Mouse (Mus musculus) kidney, embryonic 14.5 days (tissue): ENCODE measurements around the gene Zbtb17. TPM values are rescaled to one million over a fixed set of nuclear protein-coding genes. Genes with fewer than 3 reads are reported as not detected.

Experiments used
- ATAC-seq: fragments of 200-750 bp; cut with Nextera tagmentation; 2 replicates; pipeline ENCODE4 v1.8.0; 2017; ENCODE audit warnings: moderate number of reproducible peaks, mild to moderate bottlenecking, moderate TSS enrichment, moderate library complexity; ENCODE audit not compliant: low FRiP score, low TSS enrichment
- H3K27ac ChIP-seq: fragments of 300-500 bp; sonication (generic); 2 replicates; pipeline ENCODE4 v1.5.1; 2014; ENCODE audit warnings: low read depth, mild to moderate bottlenecking, low read length, moderate library complexity, mixed read lengths
- H3K27me3 ChIP-seq: fragments of 300-500 bp; sonication (generic); 2 replicates; pipeline ENCODE4 v1.6.1; 2014; ENCODE audit warnings: mild to moderate bottlenecking, low read length; ENCODE audit not compliant: control insufficient read depth, insufficient read depth
- H3K36me3 ChIP-seq: fragments of 300-500 bp; sonication (generic); 2 replicates; pipeline ENCODE4 v1.6.1; 2014; ENCODE audit warnings: low read length, mixed read lengths; ENCODE audit not compliant: control insufficient read depth, insufficient read depth
- H3K4me1 ChIP-seq: fragments of 300-500 bp; sonication (generic); 2 replicates; pipeline ENCODE4 v1.6.1; 2014; ENCODE audit warnings: low read length, mixed read lengths; ENCODE audit not compliant: control insufficient read depth, insufficient read depth
- H3K4me2 ChIP-seq: fragments of 300-500 bp; sonication (generic); replicated peaks from 2 replicates; pipeline ENCODE4 v1.6.1; 2014; ENCODE audit warnings: low read depth, mild to moderate bottlenecking, low read length
- H3K4me3 ChIP-seq: fragments of 300-500 bp; sonication (generic); 2 replicates; pipeline ENCODE4 v1.5.1; 2014; ENCODE audit warnings: mild to moderate bottlenecking, low read length
- H3K9ac ChIP-seq: fragments of 300-500 bp; sonication (generic); 2 replicates; pipeline ENCODE4 v1.6.1; 2014; ENCODE audit warnings: low read depth, mild to moderate bottlenecking, low read length, moderate library complexity
- H3K9me3 ChIP-seq: fragments of 300-500 bp; sonication (generic); 2 replicates; pipeline ENCODE4 v1.6.1; 2016; ENCODE audit warnings: low read length; ENCODE audit not compliant: control insufficient read depth
- WGBS: fragments of 180-500 bp; shearing (Covaris S2); extraction: QIAGEN DNeasy Blood & Tissue Kit; methylation state at CpG from one replicate; pipeline ENCODE4 v1.1.7; 2014; 5-methylcytosine and 5-hydroxymethylcytosine counted together
- polyA plus RNA-seq: library from polyadenylated mRNA; unstranded; fragments of >200 nt; fragmentation: Nextera tagmentation; extraction: Ambion mirVana; gene quantifications from 2 replicates; pipeline ENCODE4 v1.2.1, GENCODE M21; 2014

Zbtb17 gene
- polyA plus RNA-seq, 1 experiment from 2014 or later = 37.3 TPM

DNA sequence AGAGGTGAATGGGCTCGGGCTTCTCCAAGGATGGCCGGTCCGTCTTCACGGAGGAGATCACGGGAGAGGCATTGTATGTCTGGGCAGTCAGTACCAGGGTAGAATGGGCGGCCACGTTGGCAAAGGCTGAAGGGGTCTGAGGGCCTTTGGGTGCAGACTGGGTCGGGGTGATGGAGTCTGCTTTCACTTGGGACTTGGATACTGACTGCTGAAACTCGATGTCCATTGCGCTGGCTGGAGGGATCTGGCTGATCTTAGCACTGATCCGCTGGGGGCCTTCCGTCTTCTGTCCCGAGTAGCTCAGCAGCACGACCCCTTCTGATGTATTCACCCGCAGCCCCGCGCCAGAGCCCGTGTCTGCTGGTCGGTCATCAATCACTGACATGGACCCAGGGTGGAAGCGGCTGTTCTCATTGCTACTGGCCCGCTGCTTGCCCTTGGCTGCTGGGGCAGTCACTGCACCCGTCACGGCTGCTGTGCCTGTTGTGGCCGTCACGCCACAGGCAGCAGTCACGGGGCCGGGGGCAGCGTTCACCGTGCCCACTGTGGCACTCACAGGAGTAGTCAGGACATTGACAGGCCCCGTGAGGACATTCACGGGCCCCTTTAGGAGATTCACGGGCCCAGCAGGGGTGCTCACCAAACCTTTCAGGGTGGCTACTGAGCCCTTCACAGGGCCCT lies 28.3 kb downstream of the Zbtb17 start:
- 78% methylated on average over 32 of the region's 32 CpGs for WGBS
- H3K27ac ChIP-seq = no peak overlapping the region
- no peak overlapping the region for H3K4me3 ChIP-seq
- ATAC-seq = no peak
- H3K27me3 ChIP-seq = no peaks in the 10 kb centered on the region
- peaks cover 96% of the 10 kb centered on the region for H3K36me3 ChIP-seq
- H3K9ac ChIP-seq = no peak overlapping the region
- no peak overlapping the region for H3K4me2 ChIP-seq
- no peaks in the 10 kb centered on the region for H3K9me3 ChIP-seq
- H3K4me1 ChIP-seq = no peaks in the 10 kb centered on the region

DNA sequence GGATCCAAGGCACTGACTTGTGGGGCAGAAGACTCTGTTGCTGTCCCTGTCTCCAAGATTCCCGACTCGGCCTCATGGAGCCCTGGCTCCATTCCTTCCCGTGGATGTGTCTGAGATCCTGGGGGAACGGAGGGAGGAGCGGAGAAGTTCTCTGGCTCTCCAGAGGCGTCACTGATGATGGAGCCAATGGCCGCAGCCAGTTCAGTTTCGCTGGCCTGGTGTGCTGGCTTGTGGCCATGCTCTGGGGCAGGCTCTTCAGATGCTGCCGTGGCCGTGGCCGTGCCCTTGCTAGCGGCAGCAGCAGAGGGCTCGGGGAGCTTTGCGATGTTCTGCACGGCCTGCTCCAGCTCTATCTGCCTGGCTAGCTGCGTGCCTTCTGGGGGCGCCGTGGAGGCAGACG lies 30.0 kb downstream of the Zbtb17 start:
- Histone ChIP-seq H3K4me3 (no peak overlapping the region), H3K4me1 (no peaks in the 10 kb centered on the region), H3K27ac (no peak overlapping the region), H3K9me3 (no peaks in the 10 kb centered on the region), H3K9ac (no peak overlapping the region), H3K4me2 (no peak overlapping the region), H3K36me3 (peaks cover 98% of the 10 kb centered on the region), H3K27me3 (no peaks in the 10 kb centered on the region)
- WGBS = 88% methylated on average over 19 of the region's 19 CpGs
- no peak for ATAC-seq

DNA sequence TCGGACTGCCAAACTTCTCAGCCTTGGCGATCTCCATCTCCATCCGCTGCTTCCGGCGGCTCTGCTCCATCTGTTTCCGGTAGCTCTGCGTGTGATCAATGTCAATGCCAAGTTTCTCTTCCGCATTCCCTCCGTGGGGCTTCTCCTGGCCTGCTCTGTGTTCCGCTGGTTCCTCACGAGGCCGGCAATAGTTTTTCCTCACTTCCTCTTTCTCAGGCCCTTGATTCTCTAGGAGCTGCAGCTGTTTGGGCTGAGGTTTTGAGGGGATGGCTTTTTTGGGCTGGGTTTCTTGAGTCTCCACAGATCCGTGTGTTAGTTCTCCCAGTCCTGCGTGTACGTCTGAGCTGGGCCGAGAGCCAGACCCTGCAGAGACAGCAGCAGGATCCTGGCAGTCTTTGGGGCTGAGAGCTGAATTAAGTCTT lies 33.2 kb downstream of the Zbtb17 start:
- H3K27ac ChIP-seq = no peak overlapping the region

DNA sequence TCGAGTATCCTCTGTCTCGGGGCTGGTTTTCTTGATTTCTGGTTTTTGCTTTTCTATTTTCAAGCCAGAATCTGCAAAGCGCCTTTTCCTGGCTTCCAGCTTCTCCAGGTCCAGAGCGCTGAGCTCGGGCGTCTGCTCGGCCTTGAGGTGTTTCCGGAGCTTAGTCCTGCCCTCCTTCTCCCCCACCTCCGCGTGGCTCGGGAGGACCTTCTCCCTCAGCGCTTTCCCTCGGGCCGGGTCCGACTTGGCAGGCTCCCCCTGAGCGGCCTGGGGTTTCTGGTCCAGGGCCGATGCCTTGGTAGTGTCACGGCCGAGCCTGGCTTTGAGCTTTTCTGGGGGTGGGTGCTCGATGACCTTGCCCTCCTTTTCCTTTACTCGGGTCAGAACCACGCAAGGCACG lies 33.8 kb downstream of the Zbtb17 start:
- 91% methylated on average over 23 of the region's 23 CpGs for whole genome bisulfite sequencing
- Histone ChIP-seq H3K27me3 (no peaks in the 10 kb centered on the region), H3K4me3 (no peak overlapping the region), H3K4me2 (no peak overlapping the region), H3K9ac (no peak overlapping the region), H3K9me3 (no peaks in the 10 kb centered on the region), H3K27ac (no peak overlapping the region), H3K4me1 (no peaks in the 10 kb centered on the region), H3K36me3 (peaks cover 90% of the 10 kb centered on the region)
- ATAC-seq = no peak

More for the DNA sequence above, 33.2 kb downstream of the Zbtb17 start:
- no peak for ATAC-seq
- no peaks in the 10 kb centered on the region for H3K9me3 ChIP-seq
- peaks cover 90% of the 10 kb centered on the region for H3K36me3 ChIP-seq
- H3K4me3 ChIP-seq = no peak overlapping the region
- no peaks in the 10 kb centered on the region for H3K4me1 ChIP-seq
- H3K9ac ChIP-seq = no peak overlapping the region
- no peak overlapping the region for H3K4me2 ChIP-seq
- WGBS = 95% methylated on average over 16 of the region's 16 CpGs
- no peaks in the 10 kb centered on the region for H3K27me3 ChIP-seq

DNA sequence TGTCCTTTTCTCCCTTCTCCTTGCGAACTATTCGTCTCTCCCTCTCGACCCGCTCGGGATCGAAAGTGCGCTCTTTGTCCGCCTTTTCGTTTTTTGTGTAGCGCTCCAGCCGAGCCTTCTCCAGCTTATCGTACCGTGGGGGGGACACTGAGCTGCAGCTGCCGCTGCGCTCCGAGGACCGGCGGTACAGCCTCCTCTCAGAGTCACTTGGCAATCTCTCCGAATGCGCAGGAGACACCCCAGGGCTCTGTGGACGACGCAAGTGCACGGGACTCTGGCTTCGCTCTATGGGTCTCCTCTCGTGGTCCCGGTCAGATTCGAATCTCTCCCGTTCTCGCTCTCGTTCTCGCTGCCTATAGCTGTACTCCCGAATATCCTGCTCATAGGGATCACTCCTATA lies 34.3 kb downstream of the Zbtb17 start:
- Histone ChIP-seq H3K4me2 (no peak overlapping the region), H3K27ac (no peak overlapping the region), H3K9ac (no peak overlapping the region), H3K4me3 (no peak overlapping the region), H3K4me1 (no peaks in the 10 kb centered on the region), H3K36me3 (peaks cover 89% of the 10 kb centered on the region), H3K27me3 (no peaks in the 10 kb centered on the region), H3K9me3 (no peaks in the 10 kb centered on the region)
- ATAC-seq = no peak
- WGBS = 97% methylated on average over 32 of the region's 32 CpGs

DNA sequence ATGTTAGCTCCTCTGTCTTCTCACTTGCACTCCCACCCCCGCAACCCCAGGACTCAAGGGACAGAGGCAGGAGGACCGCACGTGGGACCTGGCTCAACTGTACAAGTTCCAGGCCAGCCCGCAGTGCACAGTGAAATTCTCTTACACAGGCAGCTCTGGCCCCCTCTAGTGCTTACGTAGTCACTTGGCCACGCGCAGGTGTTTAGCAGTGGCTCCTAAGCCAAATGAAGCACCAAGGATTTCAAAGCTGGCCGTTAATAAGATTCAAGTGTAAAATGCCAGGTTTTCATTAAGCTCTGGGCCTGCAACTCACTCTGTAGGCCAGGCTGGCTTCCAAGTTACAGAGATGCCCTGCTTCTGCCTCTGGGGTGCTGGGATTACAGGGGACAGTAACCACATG lies 35.0 kb downstream of the Zbtb17 start:
- WGBS = 96% methylated on average over 8 of the region's 8 CpGs
- no peaks in the 10 kb centered on the region for H3K9me3 ChIP-seq
- H3K27me3 ChIP-seq = no peaks in the 10 kb centered on the region
- no peak overlapping the region for H3K27ac ChIP-seq
- no peak overlapping the region for H3K4me2 ChIP-seq
- H3K4me1 ChIP-seq = no peaks in the 10 kb centered on the region
- H3K4me3 ChIP-seq = no peak overlapping the region
- H3K36me3 ChIP-seq = peaks cover 89% of the 10 kb centered on the region
- ATAC-seq = no peak
- no peak overlapping the region for H3K9ac ChIP-seq

DNA sequence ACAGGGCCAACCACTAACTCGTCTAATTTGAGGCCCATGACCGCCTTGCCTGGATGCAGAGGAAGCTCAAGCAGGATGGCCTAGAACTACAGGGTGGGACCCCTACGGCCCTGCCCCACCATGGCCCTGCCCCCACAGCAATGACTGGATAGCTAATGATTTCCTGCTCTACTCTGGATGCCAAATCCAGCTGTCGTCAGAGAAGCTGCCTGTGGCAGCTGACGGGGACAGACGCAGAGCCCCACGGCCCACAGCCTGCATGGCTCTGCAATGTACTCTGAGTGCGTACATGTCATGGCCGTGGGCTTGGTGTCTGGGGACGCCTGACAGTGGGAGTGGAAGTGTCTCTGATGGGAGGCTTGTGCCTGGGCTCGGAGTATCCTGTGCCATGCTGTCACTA lies 39.6 kb downstream of the Zbtb17 start:
- Histone ChIP-seq H3K9ac (no peak overlapping the region), H3K27ac (no peak overlapping the region), H3K4me1 (no peaks in the 10 kb centered on the region), H3K4me2 (no peak overlapping the region), H3K9me3 (no peaks in the 10 kb centered on the region), H3K36me3 (peaks cover 86% of the 10 kb centered on the region), H3K27me3 (no peaks in the 10 kb centered on the region), H3K4me3 (no peak overlapping the region)
- peak; percentile 35; the same call in 1 of the 2 replicates for ATAC-seq
- WGBS = 78% methylated on average over 11 of the region's 11 CpGs

DNA sequence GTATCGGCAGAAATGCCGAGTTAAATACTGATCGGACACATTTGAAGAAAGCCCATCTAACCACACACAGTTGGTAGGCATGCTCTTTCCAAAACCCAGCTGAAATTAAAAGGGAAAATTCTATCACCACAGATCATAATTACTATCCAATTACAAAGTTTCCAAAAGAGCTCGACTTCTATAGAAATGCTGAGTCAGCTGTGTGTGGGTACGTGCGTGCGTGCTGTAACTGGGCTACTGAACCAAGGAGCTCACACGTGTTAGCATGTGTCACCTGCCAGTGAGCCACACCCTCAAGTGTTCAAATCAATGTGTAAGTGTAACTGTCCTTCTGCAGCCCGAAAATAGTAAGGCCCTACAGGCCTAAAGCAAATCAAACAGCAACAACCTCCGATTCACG lies 43.1 kb downstream of the Zbtb17 start:
- 92% methylated on average over 11 of the region's 11 CpGs for WGBS
- Histone ChIP-seq H3K27me3 (no peaks in the 10 kb centered on the region), H3K9ac (no peak overlapping the region), H3K4me3 (no peak overlapping the region), H3K27ac (no peak overlapping the region), H3K36me3 (peaks cover 96% of the 10 kb centered on the region), H3K9me3 (no peaks in the 10 kb centered on the region), H3K4me2 (no peak overlapping the region), H3K4me1 (no peaks in the 10 kb centered on the region)
- ATAC-seq = no peak

DNA sequence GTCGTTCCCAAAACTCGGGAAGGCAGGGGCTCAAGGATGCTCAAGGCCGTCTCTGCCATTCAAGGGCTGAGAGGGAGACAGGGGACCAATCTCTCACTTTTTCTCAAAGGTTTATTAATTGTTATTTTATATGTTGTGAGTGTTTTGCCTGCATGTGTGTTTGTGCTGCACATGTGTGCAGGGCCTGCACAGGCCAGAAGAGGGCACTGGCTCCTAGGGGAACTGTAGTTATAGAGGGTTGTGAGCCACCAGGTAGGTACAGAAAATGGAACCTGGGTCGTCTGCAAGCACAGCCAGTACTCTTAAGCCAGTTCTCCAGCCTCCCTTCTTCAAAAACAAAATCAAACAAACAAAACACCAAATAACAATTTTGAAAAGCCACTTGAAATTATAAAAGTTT lies 44.2 kb downstream of the Zbtb17 start:
- no peaks in the 10 kb centered on the region for H3K27me3 ChIP-seq
- peaks cover 95% of the 10 kb centered on the region for H3K36me3 ChIP-seq
- 92% methylated on average over 4 of the region's 4 CpGs for WGBS
- ATAC-seq = no peak
- H3K9ac ChIP-seq = no peak overlapping the region
- H3K9me3 ChIP-seq = no peaks in the 10 kb centered on the region
- H3K27ac ChIP-seq = no peak overlapping the region
- no peaks in the 10 kb centered on the region for H3K4me1 ChIP-seq
- H3K4me3 ChIP-seq = no peak overlapping the region
- H3K4me2 ChIP-seq = no peak overlapping the region
